Mouse (Mus musculus) brain, adult 10 weeks (tissue): Measurements from ENCODE around the gene Trim30c. TPM values are rescaled to one million over a fixed set of nuclear protein-coding genes. Genes with fewer than 3 reads are reported as not detected.

Experiments
- polyA plus RNA-seq: library from polyadenylated mRNA; stranded (reverse); fragments of 350-450 nt; fragmentation: Illumina TruSeq; extraction: RNeasy Lipid Tissue Mini Kit (QIAGEN cat#74804); gene quantifications from one replicate; pipeline ENCODE4 v1.2.3, GENCODE M21; 2015; ENCODE audit warnings: low read depth, low replicate concordance

Gene Trim30c
- not detected for polyA plus RNA-seq

DNA sequence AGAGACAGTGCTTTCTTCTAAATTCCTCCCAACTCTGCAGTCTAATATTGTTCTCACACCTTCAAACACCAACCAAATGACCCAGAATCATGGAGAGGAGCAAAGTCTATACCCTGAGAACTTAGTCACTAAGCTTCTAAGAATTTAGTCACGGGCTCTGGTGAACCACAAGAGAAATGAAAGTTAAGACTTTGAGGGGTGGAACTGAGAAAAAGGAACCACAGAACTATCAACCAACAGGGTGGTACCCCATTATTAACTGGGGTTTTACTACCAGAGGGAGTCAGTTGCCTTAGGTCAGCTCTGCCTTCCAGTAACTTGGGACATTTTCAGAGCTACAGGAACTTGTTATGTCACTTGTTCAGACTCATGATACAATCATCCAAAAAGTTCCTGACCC lies at the start of gene Trim30c:
Gene Trim30c, minus strand, starts transcription at position 140 of the 400 bp plus-strand sequence.

DNA sequence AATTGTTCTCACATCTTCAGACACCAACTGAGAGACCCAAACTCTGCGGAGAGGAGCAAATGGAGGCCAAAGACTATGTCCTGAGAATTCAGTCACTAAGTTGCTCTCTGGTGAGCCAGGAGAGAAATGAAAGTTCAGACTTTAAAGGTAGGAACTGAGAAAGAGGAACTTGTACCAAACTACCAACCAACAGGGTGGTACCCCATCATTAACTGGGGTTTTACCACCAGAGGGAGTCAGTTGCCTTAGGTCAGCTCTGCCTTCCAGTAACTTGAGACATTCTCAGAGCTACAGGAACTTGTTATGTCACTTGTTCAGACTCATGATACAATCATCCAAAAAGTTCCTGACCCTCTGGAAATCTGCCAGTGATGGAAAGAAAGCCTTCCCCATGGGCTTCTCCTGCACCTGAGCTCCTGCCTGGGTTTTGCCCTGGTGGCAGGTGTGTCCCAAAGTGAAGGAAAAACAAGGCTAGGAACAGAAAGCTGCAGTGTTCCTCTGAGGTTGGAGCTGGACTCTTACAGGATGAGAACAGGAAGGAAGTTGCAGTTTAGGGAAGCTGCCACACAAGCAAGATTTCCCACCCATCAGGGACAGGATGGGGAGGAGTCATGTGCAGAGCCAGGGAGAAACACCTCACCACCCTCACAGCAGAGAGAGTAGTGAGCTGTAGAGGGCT lies 30.8 kb downstream of the Trim30c start, which contains the start of gene Trim30b:
Gene Trim30b, minus strand, starts transcription at position 149 of the 679 bp plus-strand sequence.

DNA sequence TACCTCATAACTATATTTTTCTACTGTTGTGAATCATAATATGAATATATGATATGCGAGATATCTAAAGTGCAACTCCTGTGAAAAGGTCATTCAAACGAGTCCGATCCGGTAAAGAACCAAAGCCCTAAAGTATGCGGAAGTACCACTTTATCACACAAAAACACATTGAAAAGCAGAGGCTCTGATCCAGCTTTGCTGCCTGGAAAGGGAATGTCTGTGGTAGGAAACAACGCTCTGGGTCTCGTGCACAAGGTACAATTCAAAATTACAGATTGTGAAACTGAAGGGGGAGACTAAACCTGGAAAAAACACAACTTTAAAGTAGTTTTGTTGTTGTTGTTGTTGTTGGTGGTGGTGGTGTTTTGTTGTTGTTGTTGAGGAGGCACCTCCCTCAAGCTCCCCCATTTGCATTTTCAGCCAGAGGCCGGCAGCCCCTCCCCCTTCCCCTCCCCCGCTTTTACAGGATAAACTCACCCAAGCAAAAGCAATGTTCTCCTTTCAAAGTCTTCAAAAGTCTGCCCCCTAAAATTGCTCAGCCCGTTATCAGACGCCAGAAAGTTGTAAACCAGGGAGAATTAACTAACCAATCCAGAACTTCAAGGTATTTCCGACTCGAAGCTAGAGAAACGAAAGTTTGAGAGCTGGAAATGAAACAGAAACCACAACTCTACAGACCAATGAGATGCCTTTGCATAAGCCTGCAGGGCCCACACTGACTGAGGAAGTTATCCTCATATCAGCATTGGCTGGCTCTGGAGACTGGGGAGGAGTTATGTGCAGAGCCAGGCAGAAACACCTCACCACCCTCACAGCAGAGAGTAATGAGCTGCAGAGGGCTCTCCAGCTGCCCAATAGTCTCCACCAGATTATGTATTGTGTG lies 47.7 kb downstream of the Trim30c start, which contains the start of gene Trim12c:
Gene Trim12c, minus strand, starts transcription at position 646 of the 883 bp plus-strand sequence.

Other genes starting within 250 kb of the Trim30c start
- 0.36 TPM for gene Olfm5, start 236.0 kb downstream of the Trim30c start, polyA plus RNA-seq
- gene Olfr648, start 217.4 kb downstream of the Trim30c start, polyA plus RNA-seq: not detected
- gene Olfr649, start 204.9 kb downstream of the Trim30c start, polyA plus RNA-seq: not detected
- 0.15 TPM for gene Trim6, start 182.0 kb downstream of the Trim30c start, polyA plus RNA-seq
- gene Trim34a, start 156.4 kb downstream of the Trim30c start, polyA plus RNA-seq: 2.8 TPM
- 0.40 TPM for gene Trim5, start 112.7 kb downstream of the Trim30c start, polyA plus RNA-seq
- gene Trim12a, start 85.4 kb downstream of the Trim30c start, polyA plus RNA-seq: 5.5 TPM
- gene Trim34b, start 71.4 kb downstream of the Trim30c start, polyA plus RNA-seq: not detected
- 2.2 TPM for gene Trim12c, start 47.5 kb downstream of the Trim30c start, polyA plus RNA-seq
- gene Trim30b, start 31.0 kb downstream of the Trim30c start, polyA plus RNA-seq: not detected
- gene Trim30a, start 64.4 kb upstream of the Trim30c start, polyA plus RNA-seq: 1.9 TPM
- gene Trim30d, start 107.0 kb upstream of the Trim30c start, polyA plus RNA-seq: 1.5 TPM
- not detected for gene Olfr651, start 149.3 kb upstream of the Trim30c start, polyA plus RNA-seq
- not detected for gene Olfr652, start 160.1 kb upstream of the Trim30c start, polyA plus RNA-seq
- gene Olfr653, start 176.5 kb upstream of the Trim30c start, polyA plus RNA-seq: not detected
- gene Olfr654, start 186.2 kb upstream of the Trim30c start, polyA plus RNA-seq: not detected
- gene Olfr655, start 200.9 kb upstream of the Trim30c start, polyA plus RNA-seq: not detected
- not detected for gene Olfr656, start 213.1 kb upstream of the Trim30c start, polyA plus RNA-seq
- gene Olfr657, start 224.0 kb upstream of the Trim30c start, polyA plus RNA-seq: not detected
- gene Olfr658, start 246.5 kb upstream of the Trim30c start, polyA plus RNA-seq: 0.19 TPM